Mouse (Mus musculus): ENCODE measurements around the gene Traf5.

The Traf5 gene

DNA sequence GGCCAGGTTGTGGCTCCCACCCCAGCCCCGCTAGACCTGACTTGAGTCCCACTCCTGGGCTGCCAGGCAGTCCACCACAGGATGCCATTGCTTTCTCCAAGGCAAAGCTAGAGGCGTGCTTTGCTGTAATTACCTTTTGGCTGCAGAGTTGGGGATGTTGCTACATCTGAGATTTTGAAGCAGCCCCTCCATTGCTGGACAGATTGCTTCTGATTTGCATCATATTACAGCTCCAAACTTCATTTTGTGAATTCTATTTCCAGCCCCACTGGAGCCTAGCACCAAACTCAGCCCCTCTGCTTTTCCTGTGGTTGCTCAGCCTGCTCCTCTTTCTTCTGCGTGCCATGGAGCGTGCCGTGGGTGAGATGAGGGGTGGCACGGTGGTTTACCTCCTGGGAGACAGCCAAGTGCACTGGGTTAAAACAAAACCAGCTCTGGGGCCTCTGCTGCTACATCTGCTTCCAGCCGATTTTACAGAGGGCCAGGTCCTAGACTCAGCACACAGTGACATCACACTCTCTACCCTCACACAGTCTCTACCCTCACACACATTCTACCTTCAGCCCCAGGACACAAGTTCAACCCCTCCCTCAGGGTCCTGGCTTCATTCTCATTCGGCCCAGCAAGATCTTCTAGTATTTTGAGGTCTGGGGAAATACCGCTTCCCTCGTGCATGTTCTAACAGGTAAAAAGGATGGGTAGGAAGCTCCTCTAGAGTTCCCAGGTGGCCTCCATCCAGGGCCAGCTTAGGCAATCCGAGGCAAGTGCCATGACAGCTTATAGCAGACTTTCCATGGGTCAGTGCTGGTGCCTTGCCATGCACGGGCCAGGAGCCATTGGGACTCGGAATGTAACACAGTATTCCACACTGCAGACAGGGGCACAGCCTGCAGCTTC, 117.6 kb downstream of the Traf5 start:
- DNase-seq (ENCODE audit: low spot score in 2 of 2): no peak

DNA sequence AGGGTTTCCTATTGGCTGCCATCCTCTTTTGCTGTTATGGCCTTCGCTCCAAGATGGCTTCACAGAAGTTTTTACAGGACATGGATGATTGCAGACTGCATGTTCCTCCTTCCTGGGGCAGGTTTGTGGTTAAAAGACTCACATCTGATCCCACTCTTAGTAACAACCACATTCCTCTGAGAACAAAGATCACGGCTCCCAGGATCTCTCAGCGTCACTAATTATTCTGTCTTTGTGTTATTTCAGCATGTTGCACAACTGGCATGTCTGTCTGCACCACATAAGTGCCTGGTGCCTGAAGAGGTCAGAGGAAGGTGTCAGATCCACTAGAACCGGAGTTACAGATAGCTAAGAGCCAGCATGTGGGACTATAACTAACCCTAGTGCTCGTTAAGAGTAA, 122.4 kb downstream of the Traf5 start:
- DNase-seq (ENCODE audit: low spot score in 2 of 2): no peak

DNA sequence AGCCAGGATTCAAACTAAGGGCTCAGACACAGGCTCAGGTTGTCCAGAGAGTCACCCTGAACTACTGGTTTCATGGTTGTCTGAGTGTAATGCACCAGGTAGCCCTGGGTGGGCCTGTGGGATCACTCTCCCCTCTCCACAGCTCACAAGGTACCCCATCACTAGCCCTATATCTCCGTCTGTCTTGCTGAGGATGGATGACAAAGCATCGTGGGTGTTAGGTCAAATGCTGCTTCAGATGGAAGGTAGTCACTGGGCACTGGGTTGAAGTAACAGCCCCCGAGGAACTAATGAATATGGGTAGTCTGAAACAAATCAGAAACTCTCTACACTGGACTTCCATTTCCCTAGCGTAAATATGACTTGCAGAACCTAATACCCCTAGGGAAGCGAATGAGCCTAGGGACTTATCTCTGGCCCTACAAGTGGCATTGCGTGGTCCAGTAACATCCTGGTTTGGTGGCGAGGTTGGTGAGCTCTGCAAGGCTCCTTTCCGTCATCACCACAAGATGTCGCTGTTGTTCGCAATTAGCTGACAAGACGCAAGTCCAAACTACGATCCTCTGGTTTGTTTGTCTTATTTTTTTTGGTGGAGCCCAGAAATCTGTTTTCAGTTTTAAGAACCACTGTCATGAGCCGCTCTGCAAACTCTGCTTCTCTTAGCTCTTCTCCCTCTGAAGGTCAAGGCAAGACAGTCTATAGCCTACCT, 127.4 kb downstream of the Traf5 start:
- DNase-seq (ENCODE audit: low spot score in 2 of 2): peak; percentile 58 to 77

DNA sequence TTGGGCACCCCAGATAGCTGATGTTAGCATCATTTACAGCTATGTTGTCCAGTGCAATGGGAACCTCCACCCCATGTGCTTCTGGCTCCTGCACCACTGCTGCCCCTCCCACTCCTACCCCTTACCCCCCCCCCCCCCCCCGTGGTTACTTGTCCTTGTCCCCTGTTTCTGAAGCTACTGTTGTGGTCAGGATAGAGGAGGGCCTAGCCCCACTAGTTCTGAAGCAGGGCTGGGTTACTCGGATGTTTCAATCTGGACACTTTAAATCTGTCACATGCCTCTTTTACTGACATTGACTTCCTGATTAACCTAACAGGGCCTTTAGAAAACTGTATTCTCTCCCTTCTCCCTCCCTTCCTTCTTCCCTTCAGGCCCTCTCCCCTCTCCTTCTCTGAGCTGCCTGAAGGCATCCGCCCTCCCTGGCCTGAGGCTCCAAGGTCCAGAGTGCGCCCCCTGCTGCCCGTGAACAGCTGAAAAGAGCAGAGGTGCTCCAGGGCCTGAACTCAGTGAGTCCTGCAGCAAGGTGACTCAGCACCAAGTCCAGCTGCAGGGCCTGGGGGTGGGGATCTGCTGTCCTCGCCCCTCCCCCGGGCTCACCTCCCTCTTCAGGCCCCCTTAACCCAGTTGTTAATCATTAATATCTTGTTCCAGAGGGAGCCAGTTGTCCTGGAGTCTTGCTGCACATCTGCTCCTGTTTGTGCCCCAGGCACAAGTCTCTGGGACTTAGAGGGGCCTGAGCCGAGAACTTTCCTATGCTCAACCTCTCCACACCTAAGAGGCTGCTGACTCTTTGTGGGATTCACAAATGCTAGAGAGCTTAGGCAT, 128.2 kb downstream of the Traf5 start:
- peak; percentile 77 to 91 for DNase-seq (ENCODE audit: low spot score in 2 of 2)

DNA sequence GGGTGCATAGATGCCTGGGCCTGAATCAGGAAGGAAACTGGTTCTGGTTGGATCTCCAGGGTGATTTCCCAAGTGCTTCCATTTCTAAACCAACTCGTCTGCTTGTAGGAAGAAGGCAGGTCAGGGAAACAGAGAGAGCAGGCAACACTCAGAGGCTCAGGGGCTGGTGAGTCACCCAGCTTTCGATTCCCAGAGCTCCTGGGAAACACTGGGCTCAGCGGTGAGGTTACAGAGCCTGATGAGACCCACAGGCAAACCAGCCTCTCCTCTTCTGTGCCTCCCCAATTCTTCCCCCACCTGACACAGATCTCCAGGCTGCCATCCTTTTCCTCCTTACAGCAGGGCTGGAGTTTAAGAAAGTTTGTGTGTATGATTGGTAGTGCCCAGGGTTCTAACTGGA, 128.9 kb downstream of the Traf5 start:
- DNase-seq (ENCODE audit: low spot score in 2 of 2): no peak

DNA sequence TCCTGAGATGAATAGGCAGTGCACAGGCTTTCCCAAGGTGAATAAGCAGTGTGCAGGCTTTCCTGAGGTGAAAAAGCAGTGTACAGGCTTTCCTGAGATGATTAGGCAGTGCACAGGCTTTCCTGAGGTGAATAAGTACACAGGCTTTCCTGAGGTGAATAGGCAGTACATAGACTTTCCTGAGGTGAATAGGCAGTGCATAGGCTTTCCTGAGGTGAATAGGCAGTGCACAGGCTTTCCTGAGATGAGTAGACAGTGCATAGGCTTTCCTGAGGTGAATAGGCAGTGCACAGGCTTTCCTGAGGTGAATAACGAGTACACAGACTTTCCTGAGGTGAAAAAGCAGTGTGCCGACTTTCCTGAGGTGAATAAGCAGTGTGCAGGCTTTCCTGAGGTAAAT, 131.4 kb downstream of the Traf5 start:
- DNase-seq (ENCODE audit: low spot score in 2 of 2): no peak

DNA sequence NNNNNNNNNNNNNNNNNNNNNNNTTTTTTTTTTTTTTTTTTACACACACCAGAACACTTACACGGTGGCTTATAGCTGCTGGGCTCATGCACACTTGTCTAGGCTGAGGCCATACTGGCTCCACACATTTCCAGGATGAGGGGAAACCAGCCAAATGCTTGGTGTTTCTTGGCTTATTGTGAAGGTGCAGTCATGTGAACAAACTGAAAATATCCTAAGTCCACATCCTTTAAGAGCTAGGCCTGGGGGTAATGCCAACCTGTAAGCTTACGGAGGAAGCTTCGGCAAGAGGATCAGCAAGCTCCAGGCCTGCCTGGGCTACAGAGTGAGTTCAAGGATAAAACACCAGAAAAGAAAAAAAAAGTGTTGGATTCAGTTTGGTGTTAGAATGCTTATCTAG, 135.0 kb downstream of the Traf5 start:
- no peak for DNase-seq (ENCODE audit: low spot score in 2 of 2)

DNA sequence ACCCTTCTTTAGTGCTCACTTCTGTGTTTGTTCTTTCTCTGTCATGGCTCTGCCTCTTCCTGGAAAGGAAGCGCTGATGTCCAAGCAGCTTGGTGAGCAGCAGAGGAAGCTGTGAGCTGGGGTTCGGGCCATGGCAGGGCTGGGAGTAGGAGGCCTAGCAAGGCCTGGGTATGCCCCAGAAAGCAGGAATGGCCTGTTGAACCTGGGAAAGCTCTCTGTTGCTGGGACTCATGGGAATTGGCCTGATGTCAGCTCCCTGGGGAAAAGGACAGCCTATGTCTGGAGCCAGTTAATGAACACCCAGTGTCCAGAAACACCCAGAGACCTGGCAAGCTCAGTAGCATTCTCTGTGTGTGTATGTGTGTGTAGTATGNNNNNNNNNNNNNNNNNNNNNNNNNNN, 135.5 kb downstream of the Traf5 start:
- no peak for DNase-seq (ENCODE audit: low spot score in 2 of 2)

DNA sequence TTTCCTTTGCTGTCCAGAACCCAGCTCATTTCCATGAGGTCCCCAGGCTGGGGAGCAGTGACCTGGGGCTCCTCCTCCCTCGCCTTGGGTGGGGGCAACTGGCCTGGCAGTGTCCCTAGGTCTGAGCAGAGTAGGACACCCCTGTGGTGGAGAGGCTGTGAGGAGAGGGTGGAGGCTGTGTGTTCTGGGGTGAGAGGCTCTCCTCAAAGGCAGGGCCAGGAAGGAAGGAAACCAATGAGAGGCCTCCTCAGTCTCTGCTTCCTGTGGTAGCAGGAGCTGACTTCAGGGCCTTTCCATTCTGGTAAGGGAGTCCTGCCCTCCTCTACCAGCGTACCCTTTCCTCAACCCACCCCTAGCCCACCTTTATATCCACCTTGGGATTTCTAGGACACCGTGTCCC, 136.1 kb downstream of the Traf5 start:
- DNase-seq (ENCODE audit: low spot score in 2 of 2): no peak

DNA sequence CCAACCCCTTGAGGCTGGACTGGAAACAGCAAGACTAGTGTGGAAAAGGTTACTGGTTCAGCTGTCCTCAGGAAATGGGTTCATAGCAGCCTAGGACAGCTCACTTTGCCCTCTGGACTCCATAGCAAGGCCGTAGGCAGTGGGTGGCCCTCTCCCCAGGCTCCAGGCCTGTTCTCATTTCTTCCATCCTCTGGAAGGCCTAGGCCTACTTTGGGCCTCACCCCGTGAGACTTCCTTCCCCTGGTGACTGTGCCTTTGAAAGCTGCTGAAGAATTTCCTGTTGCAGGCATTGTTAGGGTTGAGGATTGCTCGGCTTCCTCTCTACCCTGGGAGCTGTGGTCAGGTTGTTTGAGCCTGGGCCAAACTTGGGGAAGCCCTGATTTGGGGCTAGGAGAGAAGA, 137.3 kb downstream of the Traf5 start:
- no peak for DNase-seq (ENCODE audit: low spot score in 2 of 2)

DNA sequence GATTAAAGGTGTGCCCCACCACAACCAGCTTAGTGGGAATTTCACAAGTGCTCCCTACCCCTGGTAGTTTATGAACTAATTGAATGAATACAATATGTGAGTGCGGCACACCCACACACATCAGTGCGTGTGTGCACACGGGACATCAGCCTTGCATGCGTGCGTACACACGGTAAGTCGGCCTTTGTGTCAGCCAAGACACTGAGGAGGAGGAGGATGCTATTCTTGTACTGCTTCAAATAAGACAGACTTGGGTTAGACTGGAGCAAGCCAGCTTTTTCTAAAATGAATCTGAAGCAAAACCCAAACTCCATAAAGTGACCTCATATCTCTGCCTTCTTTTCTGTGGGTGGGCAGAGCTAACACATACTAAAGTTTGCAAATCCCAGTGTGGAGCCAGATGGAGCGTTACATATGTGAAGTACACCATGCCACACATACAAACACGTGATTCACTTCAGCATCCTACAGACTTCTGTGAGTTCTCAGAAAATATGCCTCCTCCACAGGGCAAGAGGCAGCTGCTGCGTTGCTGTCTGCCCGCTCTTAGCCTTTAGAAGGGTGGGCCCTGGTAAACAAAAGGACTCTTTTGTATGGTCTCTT, 139.5 kb downstream of the Traf5 start:
- no peak for DNase-seq (ENCODE audit: low spot score in 2 of 2)

DNA sequence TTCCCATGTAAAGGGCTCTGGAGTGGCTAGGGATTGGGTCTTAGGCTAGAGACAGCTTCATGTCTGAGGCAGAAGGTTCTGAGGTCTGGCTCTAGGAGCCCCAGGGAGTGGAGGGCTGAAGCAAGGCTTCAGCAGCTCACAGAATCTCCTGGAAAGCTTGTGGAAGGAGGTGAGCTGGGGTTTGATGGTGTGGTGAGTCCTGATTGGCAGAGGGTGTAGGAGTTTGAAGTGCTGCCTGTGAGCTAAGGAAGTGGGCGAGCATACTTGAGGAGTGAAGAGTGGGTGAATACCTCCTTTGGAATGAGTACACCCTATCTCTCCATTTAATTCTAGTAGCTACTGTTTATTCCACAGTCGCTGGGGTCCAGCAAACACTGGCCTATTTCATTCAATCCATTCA, 141.7 kb downstream of the Traf5 start:
- no peak for DNase-seq (ENCODE audit: low spot score in 2 of 2)

DNA sequence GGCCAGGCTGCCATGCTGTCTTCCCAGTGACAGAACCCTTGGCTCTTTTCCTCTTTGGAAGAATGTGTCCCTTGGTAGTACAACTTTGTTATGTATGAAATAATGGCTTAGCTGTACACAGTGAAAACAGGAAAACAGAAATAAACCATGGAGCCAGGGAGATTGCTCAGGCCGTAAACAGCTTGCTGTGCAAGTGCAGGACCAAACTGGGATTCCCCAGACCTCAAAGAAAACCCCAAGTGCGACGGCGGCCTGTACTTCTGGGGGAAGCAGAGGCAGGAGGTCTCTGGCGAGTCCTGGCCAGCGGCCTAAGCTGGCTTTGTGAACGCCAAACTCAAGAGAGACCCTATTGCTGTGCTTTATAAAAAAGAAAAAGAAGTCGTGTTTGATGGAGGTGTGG, 143.8 kb downstream of the Traf5 start:
- no peak for DNase-seq (ENCODE audit: low spot score in 2 of 2)

DNA sequence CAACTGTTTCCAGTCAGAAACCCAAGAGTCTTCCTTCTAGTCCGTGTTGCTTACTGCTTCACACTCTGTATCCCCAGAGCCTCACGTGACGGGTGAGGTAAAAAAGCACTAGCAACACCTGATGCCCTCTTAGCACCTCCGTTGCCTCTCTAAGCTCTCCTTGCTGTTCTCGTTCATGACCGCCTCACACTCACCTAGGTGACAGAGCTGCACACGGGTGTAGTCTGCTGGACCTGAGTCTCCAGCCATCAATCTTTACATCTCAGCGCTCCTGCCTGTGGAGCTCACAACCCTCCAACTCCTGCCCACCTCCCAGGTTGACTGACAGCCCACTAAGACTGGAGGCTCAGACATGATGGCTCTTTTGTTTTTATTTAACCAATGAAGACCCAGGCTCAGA, 144.6 kb downstream of the Traf5 start:
- no peak for DNase-seq (ENCODE audit: low spot score in 2 of 2)
